9 mouse cellular contexts compared by ENCODE assay signal in the genomic region with DNA sequence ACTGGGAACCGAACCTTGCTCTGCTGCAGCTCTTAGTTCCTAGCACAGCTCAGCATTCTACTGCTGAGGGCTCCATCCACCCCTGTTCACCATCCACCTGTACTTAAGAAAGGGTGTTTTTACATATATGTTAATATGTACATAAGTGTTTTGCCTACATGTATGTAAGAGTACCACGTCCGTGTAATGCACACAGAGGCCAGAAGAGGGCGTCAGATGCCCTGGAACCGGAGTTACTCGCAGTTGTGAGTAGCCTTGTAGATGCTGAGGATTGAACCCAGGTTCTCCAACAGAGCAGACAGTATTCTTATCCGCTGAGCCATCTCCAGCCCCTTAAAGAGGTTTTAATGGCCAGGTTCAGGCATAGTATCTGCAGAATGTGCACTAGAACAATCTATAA.
DNase-seq lines count a peak whose midpoint lies in the region; ATAC-seq and TF ChIP-seq lines count a peak whose summit lies in the region.
"Had no signal": no experiment of that assay in that cellular context is flagged by ENCODE, and none has a peak within 500 bp of the region (broad histone marks: within the 10 kb centered on the region; RNA-seq: fewer than 3 reads in every experiment).

No protein-coding gene starts in this region.

- H3K27ac ChIP-seq in kidney, embryonic 14.5 days (ENCODE audit: low read depth, low read length): no peak overlapping the region
- H3K27ac ChIP-seq in ES-E14 (ENCODE audit: insufficient read depth, low read depth, low read length, poor library complexity, severe bottlenecking): no peak overlapping the region
- no peak overlapping the region for H3K27ac ChIP-seq in heart, embryonic 10.5 days
- H3K27ac ChIP-seq: macrophage had no signal

- no peak overlapping the region for H3K4me2 ChIP-seq in kidney, embryonic 14.5 days (replicated peaks; ENCODE audit: low read depth, low read length)

- H3K4me1 ChIP-seq in kidney, embryonic 14.5 days (ENCODE audit: control insufficient read depth, insufficient read depth, low read length): 0 out of 2 replicates have a peak, but pooled peaks cover 7% of the 10 kb centered on the region
- H3K4me1 ChIP-seq in ES-E14 (ENCODE audit: control insufficient read depth in 2 of 2, insufficient read depth in 2 of 2, low read length in 2 of 2, poor library complexity in 1 of 2): peaks cover 0 to 7% of the 10 kb centered on the region in 2 experiments; a peak in 3 of 4 replicates
- peaks cover 26% of the 10 kb centered on the region for H3K4me1 ChIP-seq in heart, embryonic 10.5 days

- no peak overlapping the region for H3K4me3 ChIP-seq in kidney, embryonic 14.5 days (ENCODE audit: low read length)
- no peak overlapping the region for H3K4me3 ChIP-seq in ES-E14 (ENCODE audit: insufficient read depth in 1 of 2, low read depth in 1 of 2, low read length in 2 of 2, poor library complexity in 1 of 2, severe bottlenecking in 1 of 2)
- H3K4me3 ChIP-seq in heart, embryonic 10.5 days: no peak overlapping the region

- DNase-seq in adrenal gland, postnatal 10 days: peak; percentile 39
- no peak for DNase-seq in adrenal gland, adult 18-20 months (ENCODE audit: low spot score in 2 of 2)
- DNase-seq in kidney, adult 9 months: peak; percentile 34
- DNase-seq in ES-E14 (ENCODE audit: low read depth, low spot score): peak; percentile 54
- DNase-seq in lung, postnatal 14 days: peak; percentile 24
- DNase-seq in yolk sac, embryonic 10.5 days (ENCODE audit: low spot score): no peak
- DNase-seq in heart, embryonic 10.5 days (ENCODE audit: low spot score): no peak

- no peak overlapping the region for H3K9ac ChIP-seq in kidney, embryonic 14.5 days (ENCODE audit: low read depth, low read length)
- H3K9ac ChIP-seq in ES-E14 (ENCODE audit: insufficient read depth, low read depth, low read length, poor library complexity, severe bottlenecking): no peak overlapping the region

- 81% methylated on average over 7 of the region's 7 CpGs for WGBS in kidney, embryonic 14.5 days
- 78% methylated on average over 7 of the region's 7 CpGs for WGBS in heart, embryonic 10.5 days

- in situ Hi-C loops in ES-E14 (cut with MboI; ENCODE audit: low sequenced_read_pairs in 2 of 2, unreplicated experiment in 2 of 2): no loop called here

- no peaks in the 10 kb centered on the region for H3K27me3 ChIP-seq in kidney, embryonic 14.5 days (ENCODE audit: control insufficient read depth, insufficient read depth, low read length)
- no peaks in the 10 kb centered on the region for H3K27me3 ChIP-seq in heart, embryonic 10.5 days (ENCODE audit: insufficient read depth, poor library complexity, severe bottlenecking)

- ATAC-seq in kidney, embryonic 14.5 days (ENCODE audit: low FRiP score, low TSS enrichment): no peak

- H3K36me3 ChIP-seq in kidney, embryonic 14.5 days (ENCODE audit: control insufficient read depth, insufficient read depth, low read length): peaks cover 28% of the 10 kb centered on the region; the same call in 1 of the 2 replicates
- no peaks in the 10 kb centered on the region for H3K36me3 ChIP-seq in ES-E14 (ENCODE audit: control insufficient read depth, insufficient read depth, low read length, poor library complexity, severe bottlenecking)
- peaks cover 29% of the 10 kb centered on the region for H3K36me3 ChIP-seq in heart, embryonic 10.5 days

- H3K9me3 ChIP-seq in kidney, embryonic 14.5 days (ENCODE audit: control insufficient read depth, low read length): no peaks in the 10 kb centered on the region
- H3K9me3 ChIP-seq in ES-E14 (ENCODE audit: control insufficient read depth, insufficient read depth, low read depth, low read length): no peaks in the 10 kb centered on the region
- H3K9me3 ChIP-seq in heart, embryonic 10.5 days: no peaks in the 10 kb centered on the region

TF ChIP-seq in ES-E14, 5 proteins besides CTCF, POLR2A, EP300 and RAD21:
- TF ChIP-seq ZC3H11A (IDR thresholded peaks at IDR 0.05; ENCODE audit: borderline replicate concordance, low read depth, low read length): no peak
- TF ChIP-seq MAFK (IDR thresholded peaks at IDR 0.05; ENCODE audit: insufficient read depth, low read depth, low read length): no peak
- no peak for TF ChIP-seq CHD2 (IDR thresholded peaks at IDR 0.05; ENCODE audit: low read depth, low read length)
- no peak for TF ChIP-seq HCFC1 (IDR thresholded peaks at IDR 0.05; ENCODE audit: borderline replicate concordance, insufficient read depth, low read length)
- no peak for TF ChIP-seq ZNF384 (IDR thresholded peaks at IDR 0.05; ENCODE audit: low read depth, low read length)

Comparison
In these comparisons a context has a peak if more than half of its experiments do, and no peak if none do; other contexts are left out.
1. DNase-seq: peak in adrenal gland, postnatal 10 days (single experiment), kidney, adult 9 months (single experiment), ES-E14 (single experiment) and lung, postnatal 14 days (single experiment); none in adrenal gland, adult 18-20 months (0 of 2), yolk sac, embryonic 10.5 days (single experiment) and heart, embryonic 10.5 days (single experiment).